Mouse (Mus musculus) lung, embryonic 15.5 days (tissue): Measurements from ENCODE around the gene Rsph6a. TPM values are rescaled to one million over a fixed set of nuclear protein-coding genes. Genes with fewer than 3 reads are reported as not detected.

ENCODE experiments used
- ATAC-seq: fragments of 200-750 bp; cut with Nextera tagmentation; 2 replicates; pipeline ENCODE4 v1.8.0; 2017; ENCODE audit warnings: moderate number of reproducible peaks, borderline replicate concordance; ENCODE audit not compliant: low FRiP score, low TSS enrichment; ENCODE audit errors: extremely low read depth
- H3K27ac ChIP-seq: fragments of 300-500 bp; sonication (generic); 2 replicates; pipeline ENCODE4 v1.5.1; 2015; ENCODE audit warnings: moderate library complexity, mild to moderate bottlenecking, inconsistent platforms
- H3K27me3 ChIP-seq: fragments of 300-500 bp; sonication (generic); 2 replicates; pipeline ENCODE4 v1.6.1; 2015; ENCODE audit warnings: inconsistent platforms
- H3K36me3 ChIP-seq: fragments of 300-500 bp; sonication (generic); 2 replicates; pipeline ENCODE4 v1.6.1; 2015; ENCODE audit warnings: inconsistent platforms
- H3K4me1 ChIP-seq: fragments of 300-500 bp; sonication (generic); 2 replicates; pipeline ENCODE4 v1.6.1; 2015; ENCODE audit warnings: inconsistent platforms
- H3K4me2 ChIP-seq: fragments of 300-500 bp; sonication (generic); 2 replicates; pipeline ENCODE4 v1.6.1; 2015; ENCODE audit warnings: inconsistent platforms, mild to moderate bottlenecking, moderate library complexity
- H3K4me3 ChIP-seq: fragments of 300-500 bp; sonication (generic); 2 replicates; pipeline ENCODE4 v1.5.1; 2015; ENCODE audit warnings: mild to moderate bottlenecking, inconsistent platforms
- H3K9ac ChIP-seq: fragments of 300-500 bp; sonication (generic); 2 replicates; pipeline ENCODE4 v1.6.1; 2015; ENCODE audit warnings: inconsistent platforms
- H3K9me3 ChIP-seq: fragments of 300-500 bp; sonication (generic); 2 replicates; pipeline ENCODE4 v1.6.1; 2016; ENCODE audit warnings: inconsistent platforms
- WGBS: fragments of 180-500 bp; shearing (Covaris S2); methylation state at CpG from one replicate; pipeline ENCODE4 v1.1.7; 2015; 5-methylcytosine and 5-hydroxymethylcytosine counted together
- polyA plus RNA-seq: library from polyadenylated mRNA; unstranded; fragments of >200 nt; fragmentation: Nextera tagmentation; extraction: Ambion mirVana; gene quantifications from 2 replicates; pipeline ENCODE4 v1.2.1, GENCODE M21; 2015

Gene Rsph6a
- polyA plus RNA-seq, 1 experiment from 2014 or later, result not detected

- Histone ChIP-seq H3K4me2 (peak overlapping the region; percentile 92), H3K4me1 (peaks cover 46% of the 10 kb centered on the region), H3K27ac (peak overlapping the region; percentile 99), H3K9ac (peak overlapping the region; percentile 91), H3K9me3 (no peaks in the 10 kb centered on the region), H3K36me3 (peaks cover 25% of the 10 kb centered on the region), H3K4me3 (peak overlapping the region; percentile 86), H3K27me3 (no peaks in the 10 kb centered on the region)
- under 1% methylated on average over 87 of the region's 87 CpGs for WGBS
- ATAC-seq, result no peak
Measured at GRCm38 (mm10) chr7:19094826-19095750, 40.6 kb downstream of the Rsph6a start.

DNA sequence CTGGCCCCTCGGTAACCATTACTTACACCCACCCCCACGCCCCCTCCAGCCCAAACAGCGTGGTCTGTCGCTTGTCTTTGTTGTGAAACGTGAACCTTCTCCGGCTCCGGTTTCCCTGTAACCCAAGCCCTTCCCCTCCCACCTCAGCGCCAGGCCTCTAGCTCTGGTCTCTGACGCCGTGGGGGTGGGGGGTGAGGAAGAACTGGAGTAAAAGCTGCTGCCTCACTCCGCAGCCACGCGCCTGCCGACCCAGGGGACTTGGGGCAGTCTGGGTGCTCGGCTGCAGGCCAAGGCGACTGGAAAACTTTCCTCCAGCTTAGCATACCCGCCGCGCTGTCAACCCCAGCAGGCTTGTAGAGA, 41.2 kb downstream of the Rsph6a start:
- Histone ChIP-seq H3K4me2 (peak overlapping the region; percentile 92), H3K9me3 (no peaks in the 10 kb centered on the region), H3K27ac (peak overlapping the region; percentile 99), H3K27me3 (no peaks in the 10 kb centered on the region), H3K4me1 (peaks cover 46% of the 10 kb centered on the region), H3K36me3 (peaks cover 20% of the 10 kb centered on the region), H3K4me3 (peak overlapping the region; percentile 86), H3K9ac (peak overlapping the region; percentile 91)
- WGBS, result under 1% methylated on average over 19 of the region's 19 CpGs
- ATAC-seq, result peak; percentile 1; the same call in 1 of the 2 replicates

DNA sequence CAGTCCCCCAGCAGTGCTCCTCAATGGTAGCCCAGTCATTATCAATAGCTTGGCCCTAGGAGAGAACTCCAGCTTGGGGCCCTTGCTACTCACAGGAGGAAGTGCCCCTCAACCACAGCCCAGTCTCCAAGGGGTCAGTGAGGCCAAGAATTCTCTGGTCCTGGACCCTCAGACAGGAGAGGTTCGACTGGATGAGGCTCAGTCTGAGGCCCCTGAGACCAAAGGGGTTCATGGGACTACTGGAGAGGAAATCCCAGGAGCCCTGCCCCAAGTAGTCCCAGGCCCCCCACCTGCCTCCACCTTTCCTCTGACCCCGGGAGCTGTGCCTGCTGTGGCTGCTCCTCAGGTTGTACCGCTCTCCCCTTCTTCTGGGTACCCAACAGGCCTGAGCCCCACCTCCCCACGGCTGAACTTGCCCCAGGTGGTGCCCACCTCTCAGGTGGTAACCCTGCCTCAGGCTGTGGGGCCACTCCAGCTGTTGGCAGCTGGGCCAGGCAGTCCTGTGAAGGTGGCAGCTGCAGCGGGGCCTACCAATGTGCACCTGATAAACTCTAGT, 42.0 kb downstream of the Rsph6a start:
- peak overlapping the region; percentile 86 for H3K4me3 ChIP-seq
- H3K9me3 ChIP-seq, result no peaks in the 10 kb centered on the region
- 48% methylated on average over 4 of the region's 5 CpGs for WGBS
- no peaks in the 10 kb centered on the region for H3K27me3 ChIP-seq
- H3K4me2 ChIP-seq, result peak overlapping the region; percentile 92
- no peak for ATAC-seq
- peaks cover 15% of the 10 kb centered on the region; the same call in 1 of the 2 replicates for H3K36me3 ChIP-seq
- peak overlapping the region; percentile 91 for H3K9ac ChIP-seq
- H3K4me1 ChIP-seq, result peaks cover 46% of the 10 kb centered on the region
- H3K27ac ChIP-seq, result peak overlapping the region; percentile 99

DNA sequence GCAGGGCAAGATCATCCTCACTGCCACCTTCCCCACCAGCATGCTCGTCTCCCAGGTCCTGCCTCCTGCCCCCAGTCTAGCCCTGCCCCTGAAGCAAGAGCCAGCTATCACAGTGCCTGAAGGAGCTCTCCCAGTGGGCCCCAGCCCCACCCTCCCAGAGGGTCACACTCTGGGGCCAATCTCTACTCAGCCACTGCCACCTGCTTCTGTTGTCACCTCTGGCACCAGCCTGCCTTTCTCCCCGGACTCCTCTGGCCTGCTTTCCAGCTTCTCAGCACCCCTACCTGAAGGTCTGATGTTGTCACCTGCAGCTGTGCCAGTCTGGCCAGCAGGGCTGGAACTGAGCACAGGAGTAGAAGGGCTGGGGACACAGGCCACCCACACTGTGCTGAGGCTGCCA, 42.7 kb downstream of the Rsph6a start:
- peaks cover 40% of the 10 kb centered on the region for H3K4me1 ChIP-seq
- no peaks in the 10 kb centered on the region for H3K27me3 ChIP-seq
- WGBS, result 56% methylated on average over 2 of the region's 2 CpGs
- H3K36me3 ChIP-seq, result peaks cover 10% of the 10 kb centered on the region; the same call in 1 of the 2 replicates
- no peak overlapping the region for H3K4me3 ChIP-seq
- 0 out of 2 replicates have a peak overlapping the region, but pooled peaks have one; percentile 7 for H3K9ac ChIP-seq
- no peak for ATAC-seq
- H3K4me2 ChIP-seq, result peak overlapping the region; percentile 92; the same call in 1 of the 2 replicates
- H3K27ac ChIP-seq, result no peak overlapping the region; the same call in 1 of the 2 replicates
- no peaks in the 10 kb centered on the region for H3K9me3 ChIP-seq

DNA sequence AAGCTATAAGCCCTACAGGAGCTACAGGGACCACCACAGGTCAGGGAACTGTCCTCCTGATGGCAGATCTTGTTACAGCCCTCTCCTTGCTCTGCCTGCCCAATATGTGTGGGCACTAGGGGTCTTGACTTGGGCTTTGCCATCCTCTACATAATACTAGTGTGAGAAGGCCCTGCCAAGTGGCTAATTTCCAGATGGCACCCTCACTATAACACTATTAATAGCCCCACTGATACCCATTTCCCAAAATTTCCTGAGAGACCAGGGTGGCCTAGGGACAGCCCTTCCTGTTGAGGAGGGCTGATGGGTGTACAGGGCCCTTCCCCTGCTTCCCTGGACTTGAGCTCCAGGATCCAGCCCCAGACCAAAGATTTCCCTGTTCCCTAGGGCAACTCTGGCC, 43.4 kb downstream of the Rsph6a start:
- no peaks in the 10 kb centered on the region for H3K27me3 ChIP-seq
- ATAC-seq, result no peak
- H3K36me3 ChIP-seq, result peaks cover 10% of the 10 kb centered on the region
- H3K9ac ChIP-seq, result 0 out of 2 replicates have a peak overlapping the region, but pooled peaks have one; percentile 7
- no peak overlapping the region for H3K4me3 ChIP-seq
- H3K27ac ChIP-seq, result no peak overlapping the region; the same call in 1 of the 2 replicates
- peaks cover 33% of the 10 kb centered on the region for H3K4me1 ChIP-seq
- no peak overlapping the region for H3K4me2 ChIP-seq
- no peaks in the 10 kb centered on the region for H3K9me3 ChIP-seq

DNA sequence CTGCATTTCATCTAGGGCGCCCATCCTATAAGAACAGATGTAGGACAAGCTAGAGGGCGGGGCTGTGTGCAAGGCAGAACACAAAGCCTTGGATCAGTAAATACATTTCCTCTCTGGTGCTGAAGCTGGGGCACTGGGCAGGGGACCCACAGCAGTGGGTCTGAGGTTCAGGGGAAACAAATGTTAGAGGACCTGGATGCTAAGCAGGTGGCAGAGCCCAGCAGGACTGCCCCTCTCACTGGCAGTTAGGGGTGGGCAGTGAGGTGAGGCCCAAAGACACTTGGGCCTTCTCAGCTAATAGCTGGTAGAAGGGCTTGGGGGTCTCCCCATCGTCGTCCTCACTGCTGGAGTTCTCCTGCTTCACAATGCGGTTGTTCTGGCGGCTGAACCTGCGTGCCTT, 44.3 kb downstream of the Rsph6a start:
- Histone ChIP-seq H3K9ac (no peak overlapping the region), H3K9me3 (no peaks in the 10 kb centered on the region), H3K4me2 (no peak overlapping the region), H3K27me3 (no peaks in the 10 kb centered on the region), H3K4me1 (peaks cover 25% of the 10 kb centered on the region), H3K36me3 (peaks cover 10% of the 10 kb centered on the region), H3K4me3 (no peak overlapping the region), H3K27ac (no peak overlapping the region)
- no peak for ATAC-seq
- 64% methylated on average over 7 of the region's 7 CpGs for WGBS

- H3K4me1 ChIP-seq, result peaks cover 25% of the 10 kb centered on the region
- 63% methylated on average over 1 of the region's 1 CpGs for WGBS
- no peak overlapping the region for H3K4me2 ChIP-seq
- peaks cover 10% of the 10 kb centered on the region for H3K36me3 ChIP-seq
- no peak overlapping the region for H3K4me3 ChIP-seq
- ATAC-seq, result no peak
- H3K9ac ChIP-seq, result no peak overlapping the region
- H3K27ac ChIP-seq, result no peak overlapping the region
- no peaks in the 10 kb centered on the region for H3K27me3 ChIP-seq
- H3K9me3 ChIP-seq, result no peaks in the 10 kb centered on the region
Measured at GRCm38 (mm10) chr7:19100290-19100689, 45.8 kb downstream of the Rsph6a start.

GRCm38 (mm10) chr7:19103741-19104140, 49.3 kb downstream of the Rsph6a start:
- no peaks in the 10 kb centered on the region for H3K9me3 ChIP-seq
- H3K27ac ChIP-seq, result no peak overlapping the region
- no peak overlapping the region for H3K4me3 ChIP-seq
- no peaks in the 10 kb centered on the region for H3K4me1 ChIP-seq
- no peaks in the 10 kb centered on the region; the same call in 1 of the 2 replicates for H3K36me3 ChIP-seq
- no peak for ATAC-seq
- H3K9ac ChIP-seq, result no peak overlapping the region
- no peak overlapping the region for H3K4me2 ChIP-seq
- H3K27me3 ChIP-seq, result no peaks in the 10 kb centered on the region

DNA sequence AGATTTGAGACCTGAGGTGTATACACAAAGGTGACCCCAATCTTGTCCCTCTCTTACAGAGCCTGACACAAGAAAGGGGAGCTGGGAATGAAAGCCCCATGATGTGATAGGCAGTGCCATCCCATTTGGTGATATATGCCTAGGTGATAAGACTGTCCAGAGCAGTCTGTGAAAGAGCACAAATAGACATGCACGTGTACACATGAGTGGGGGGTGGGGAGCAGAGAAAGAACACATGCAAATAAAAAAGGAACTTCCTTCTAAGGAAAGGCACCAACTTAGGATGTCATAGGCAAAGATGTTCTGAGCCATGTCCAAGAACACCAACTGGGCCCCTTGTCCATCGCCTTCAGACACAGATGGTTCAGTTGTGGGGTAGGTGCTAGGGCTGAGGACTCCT, 50.0 kb downstream of the Rsph6a start:
- WGBS, result 71% methylated on average over 2 of the region's 2 CpGs
- H3K9ac ChIP-seq, result no peak overlapping the region
- no peaks in the 10 kb centered on the region; the same call in 1 of the 2 replicates for H3K36me3 ChIP-seq
- H3K4me1 ChIP-seq, result no peaks in the 10 kb centered on the region
- no peak overlapping the region for H3K4me2 ChIP-seq
- H3K4me3 ChIP-seq, result no peak overlapping the region
- no peaks in the 10 kb centered on the region for H3K9me3 ChIP-seq
- no peaks in the 10 kb centered on the region for H3K27me3 ChIP-seq
- no peak overlapping the region for H3K27ac ChIP-seq
- ATAC-seq, result no peak

DNA sequence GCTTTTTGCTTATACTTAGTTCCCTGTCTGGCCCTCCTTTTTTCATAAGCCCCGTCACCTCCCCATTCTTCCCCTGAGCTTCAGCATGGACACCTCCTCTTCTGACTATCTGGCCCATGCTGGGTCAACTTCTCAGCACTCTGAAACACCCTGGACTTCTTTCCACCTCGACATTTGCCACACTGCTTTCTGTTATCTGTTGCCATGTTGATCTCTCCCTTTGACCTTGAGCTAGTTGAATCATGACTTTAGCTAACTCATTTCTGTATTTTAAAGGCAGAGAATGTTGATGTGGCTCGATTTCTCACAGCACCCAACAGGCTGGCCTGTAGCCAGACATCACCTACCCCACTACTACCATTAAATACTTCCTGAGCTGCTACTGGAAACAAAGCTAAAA, 52.9 kb downstream of the Rsph6a start:
- Histone ChIP-seq H3K4me2 (no peak overlapping the region), H3K4me1 (no peaks in the 10 kb centered on the region), H3K36me3 (no peaks in the 10 kb centered on the region; the same call in 1 of the 2 replicates), H3K27ac (no peak overlapping the region), H3K4me3 (no peak overlapping the region), H3K27me3 (no peaks in the 10 kb centered on the region), H3K9ac (no peak overlapping the region), H3K9me3 (no peaks in the 10 kb centered on the region)
- ATAC-seq, result no peak
- WGBS, result 35% methylated on average over 3 of the region's 3 CpGs

DNA sequence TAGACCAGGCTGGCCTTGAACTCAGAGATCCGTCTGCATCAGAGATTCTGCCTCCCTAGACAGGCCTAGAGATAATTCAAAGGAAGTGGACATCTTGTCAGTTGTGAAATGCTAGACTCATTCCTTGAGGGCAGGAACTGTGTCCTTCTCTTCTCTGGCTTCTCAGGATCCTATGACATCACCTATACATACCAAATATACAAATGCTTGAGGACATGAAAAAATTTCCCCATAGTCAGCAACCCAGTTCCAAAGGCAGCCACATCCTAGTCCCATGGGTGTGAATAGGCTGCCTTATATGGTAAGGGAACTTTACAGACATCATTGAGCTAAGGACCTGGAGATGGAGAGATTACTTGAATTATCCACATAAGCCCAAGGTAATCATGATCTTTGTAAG, 55.1 kb downstream of the Rsph6a start:
- no peaks in the 10 kb centered on the region for H3K9me3 ChIP-seq
- H3K4me3 ChIP-seq, result no peak overlapping the region
- H3K27ac ChIP-seq, result no peak overlapping the region
- 82% methylated on average over 1 of the region's 1 CpGs for WGBS
- no peak for ATAC-seq
- no peaks in the 10 kb centered on the region for H3K36me3 ChIP-seq
- H3K9ac ChIP-seq, result no peak overlapping the region
- no peak overlapping the region for H3K4me2 ChIP-seq
- H3K27me3 ChIP-seq, result no peaks in the 10 kb centered on the region
- H3K4me1 ChIP-seq, result no peaks in the 10 kb centered on the region
